Mouse (Mus musculus): Measurements from ENCODE around the gene Timm13.

- TF ChIP-seq EP300 (IDR thresholded peaks at IDR 0.05; ENCODE audit: low read depth) (peak; percentile 97), CTCF (IDR thresholded peaks at IDR 0.05; ENCODE audit: low read depth) (no peak)
Measured at GRCm38 (mm10) chr10:80858350-80858935, 42.3 kb downstream of the Timm13 start.

Measured in liver, embryonic 14.5 days (tissue).